Mouse (Mus musculus): ENCODE data around the gene Dapk3. TPM values are rescaled to one million over a fixed set of nuclear protein-coding genes. Genes with fewer than 3 reads are reported as not detected.
"Not testable (repeated sequence)": the region's sequence is repeated elsewhere in the genome, so short reads cannot be mapped to it uniquely, and the experiment has no call there.

Gene Dapk3
- polyA plus RNA-seq, 1 experiment from 2014 or later = 58.8 TPM

GRCm38 (mm10) chr10:81175345-81175701, 7.5 kb upstream of the Dapk3 start:
- H3K9ac ChIP-seq (ENCODE audit: low read length); H3K27me3 ChIP-seq (replicated peaks; ENCODE audit: control insufficient read depth, insufficient read depth, low read length); ATAC-seq (replicated peaks; ENCODE audit: low FRiP score, low TSS enrichment, low read depth); H3K9me3 ChIP-seq (ENCODE audit: control insufficient read depth, low read length); DNase-seq (ENCODE audit: low spot score): not testable (repeated sequence)
- Histone ChIP-seq H3K4me1 (replicated peaks; ENCODE audit: control insufficient read depth, insufficient read depth, low read length) (peaks cover 34% of the 10 kb centered on the region), H3K4me2 (ENCODE audit: low read length) (peak overlapping the region; percentile 50), H3K36me3 (ENCODE audit: control insufficient read depth, insufficient read depth, low read length) (peaks cover 30% of the 10 kb centered on the region), H3K27ac (ENCODE audit: low read depth) (peak overlapping the region; percentile 91), H3K4me3 (ENCODE audit: low read depth, low read length) (peak overlapping the region; percentile 27)
- WGBS = 12% methylated on average over 4 of the region's 4 CpGs

GRCm38 (mm10) chr10:81175936-81176465, 6.8 kb upstream of the Dapk3 start:
- peaks cover 34% of the 10 kb centered on the region for H3K4me1 ChIP-seq (replicated peaks; ENCODE audit: control insufficient read depth, insufficient read depth, low read length)
- WGBS = 3% methylated on average over 13 of the region's 13 CpGs
- peak; percentile 11; the same call in 1 of the 2 replicates for ATAC-seq (replicated peaks; ENCODE audit: low FRiP score, low TSS enrichment, low read depth)

GRCm38 (mm10) chr10:81176466-81177271, 6.1 kb upstream of the Dapk3 start, which contains the start of gene Eef2:
Gene Eef2, plus strand, starts transcription at chr10:81176631.
- peaks cover 44% of the 10 kb centered on the region for H3K36me3 ChIP-seq (ENCODE audit: control insufficient read depth, insufficient read depth, low read length)
- WGBS = under 1% methylated on average over 77 of the region's 77 CpGs
- DNase-seq (ENCODE audit: low spot score) (peak; percentile 99), ATAC-seq (replicated peaks; ENCODE audit: low FRiP score, low TSS enrichment, low read depth) (peak; percentile 71)
- no peaks in the 10 kb centered on the region for H3K9me3 ChIP-seq (ENCODE audit: control insufficient read depth, low read length)
- H3K27ac ChIP-seq (ENCODE audit: low read depth) = peak within 1 kb of the TSS; percentile 91
- H3K4me3 ChIP-seq (ENCODE audit: low read depth, low read length) = peak within 1 kb of the TSS; percentile 100
- H3K27me3 ChIP-seq (replicated peaks; ENCODE audit: control insufficient read depth, insufficient read depth, low read length) = no peaks in the 10 kb centered on the region
- H3K9ac ChIP-seq (ENCODE audit: low read length) = peak within 1 kb of the TSS; percentile 100
- peak within 1 kb of the TSS; percentile 98 for H3K4me2 ChIP-seq (ENCODE audit: low read length)
- peaks cover 34% of the 10 kb centered on the region for H3K4me1 ChIP-seq (replicated peaks; ENCODE audit: control insufficient read depth, insufficient read depth, low read length)

More at GRCm38 (mm10) chr10:81175936-81176465, 6.8 kb upstream of the Dapk3 start:
- Histone ChIP-seq H3K4me2 (ENCODE audit: low read length) (peak overlapping the region; percentile 58), H3K4me3 (ENCODE audit: low read depth, low read length) (peak overlapping the region; percentile 100), H3K9ac (ENCODE audit: low read length) (peak overlapping the region; percentile 32), H3K27ac (ENCODE audit: low read depth) (peak overlapping the region; percentile 91), H3K9me3 (ENCODE audit: control insufficient read depth, low read length) (no peaks in the 10 kb centered on the region), H3K36me3 (ENCODE audit: control insufficient read depth, insufficient read depth, low read length) (peaks cover 37% of the 10 kb centered on the region), H3K27me3 (replicated peaks; ENCODE audit: control insufficient read depth, insufficient read depth, low read length) (no peaks in the 10 kb centered on the region)
- DNase-seq (ENCODE audit: low spot score) = no peak

- no peaks in the 10 kb centered on the region for H3K9me3 ChIP-seq (ENCODE audit: control insufficient read depth, low read length)
- 14% methylated on average over 16 of the region's 16 CpGs for WGBS
These were observed 5.3 kb upstream of the Dapk3 start for GRCm38 (mm10) chr10:81177491-81177925.

GRCm38 (mm10) chr10:81177958-81178712, 4.7 kb upstream of the Dapk3 start:
- H3K27ac ChIP-seq (ENCODE audit: low read depth) = peak overlapping the region; percentile 91; the same call in 1 of the 2 replicates
- 70% methylated on average over 14 of the region's 14 CpGs for WGBS
- DNase-seq (ENCODE audit: low spot score) = no peak
- H3K4me3 ChIP-seq (ENCODE audit: low read depth, low read length) = peak overlapping the region; percentile 100
- no peaks in the 10 kb centered on the region for H3K27me3 ChIP-seq (replicated peaks; ENCODE audit: control insufficient read depth, insufficient read depth, low read length)
- peaks cover 52% of the 10 kb centered on the region for H3K36me3 ChIP-seq (ENCODE audit: control insufficient read depth, insufficient read depth, low read length)
- peak overlapping the region; percentile 100 for H3K9ac ChIP-seq (ENCODE audit: low read length)
- peaks cover 30% of the 10 kb centered on the region for H3K4me1 ChIP-seq (replicated peaks; ENCODE audit: control insufficient read depth, insufficient read depth, low read length)
- no peak for ATAC-seq (replicated peaks; ENCODE audit: low FRiP score, low TSS enrichment, low read depth)
- peak overlapping the region; percentile 98 for H3K4me2 ChIP-seq (ENCODE audit: low read length)
- no peaks in the 10 kb centered on the region for H3K9me3 ChIP-seq (ENCODE audit: control insufficient read depth, low read length)

More at GRCm38 (mm10) chr10:81177491-81177925, 5.3 kb upstream of the Dapk3 start:
- Histone ChIP-seq H3K9ac (ENCODE audit: low read length) (peak overlapping the region; percentile 100), H3K4me3 (ENCODE audit: low read depth, low read length) (peak overlapping the region; percentile 100), H3K27ac (ENCODE audit: low read depth) (peak overlapping the region; percentile 91), H3K36me3 (ENCODE audit: control insufficient read depth, insufficient read depth, low read length) (peaks cover 52% of the 10 kb centered on the region), H3K27me3 (replicated peaks; ENCODE audit: control insufficient read depth, insufficient read depth, low read length) (no peaks in the 10 kb centered on the region), H3K4me1 (replicated peaks; ENCODE audit: control insufficient read depth, insufficient read depth, low read length) (peaks cover 34% of the 10 kb centered on the region), H3K4me2 (ENCODE audit: low read length) (peak overlapping the region; percentile 98)
- DNase-seq (ENCODE audit: low spot score) = peak; percentile 71
- no peak for ATAC-seq (replicated peaks; ENCODE audit: low FRiP score, low TSS enrichment, low read depth)

- H3K27me3 ChIP-seq (replicated peaks; ENCODE audit: control insufficient read depth, insufficient read depth, low read length) = no peaks in the 10 kb centered on the region
- DNase-seq (ENCODE audit: low spot score) (no peak), ATAC-seq (replicated peaks; ENCODE audit: low FRiP score, low TSS enrichment, low read depth) (no peak)
- no peak overlapping the region for H3K27ac ChIP-seq (ENCODE audit: low read depth)
- H3K9ac ChIP-seq (ENCODE audit: low read length) = no peak overlapping the region
- peaks cover 30% of the 10 kb centered on the region for H3K4me1 ChIP-seq (replicated peaks; ENCODE audit: control insufficient read depth, insufficient read depth, low read length)
- peaks cover 53% of the 10 kb centered on the region for H3K36me3 ChIP-seq (ENCODE audit: control insufficient read depth, insufficient read depth, low read length)
- H3K4me3 ChIP-seq (ENCODE audit: low read depth, low read length) = no peak overlapping the region
- no peak overlapping the region for H3K4me2 ChIP-seq (ENCODE audit: low read length)
- WGBS = 91% methylated on average over 11 of the region's 11 CpGs
- no peaks in the 10 kb centered on the region for H3K9me3 ChIP-seq (ENCODE audit: control insufficient read depth, low read length)
These were observed 3.9 kb upstream of the Dapk3 start for GRCm38 (mm10) chr10:81178927-81179326.

GRCm38 (mm10) chr10:81179451-81180342, 3.1 kb upstream of the Dapk3 start:
- no peaks in the 10 kb centered on the region for H3K9me3 ChIP-seq (ENCODE audit: control insufficient read depth, low read length)
- H3K4me2 ChIP-seq (ENCODE audit: low read length) = no peak overlapping the region
- ATAC-seq (replicated peaks; ENCODE audit: low FRiP score, low TSS enrichment, low read depth) = no peak
- no peak overlapping the region for H3K9ac ChIP-seq (ENCODE audit: low read length)
- no peak overlapping the region for H3K4me3 ChIP-seq (ENCODE audit: low read depth, low read length)
- H3K27me3 ChIP-seq (replicated peaks; ENCODE audit: control insufficient read depth, insufficient read depth, low read length) = no peaks in the 10 kb centered on the region
- H3K27ac ChIP-seq (ENCODE audit: low read depth) = no peak overlapping the region
- DNase-seq (ENCODE audit: low spot score) = no peak
- peaks cover 29% of the 10 kb centered on the region for H3K4me1 ChIP-seq (replicated peaks; ENCODE audit: control insufficient read depth, insufficient read depth, low read length)
- WGBS = 90% methylated on average over 32 of the region's 32 CpGs
- H3K36me3 ChIP-seq (ENCODE audit: control insufficient read depth, insufficient read depth, low read length) = peaks cover 55% of the 10 kb centered on the region

GRCm38 (mm10) chr10:81180946-81181345, 1.9 kb upstream of the Dapk3 start:
- no peak overlapping the region for H3K27ac ChIP-seq (ENCODE audit: low read depth)
- 95% methylated on average over 13 of the region's 13 CpGs for WGBS
- H3K4me3 ChIP-seq (ENCODE audit: low read depth, low read length) = no peak overlapping the region
- no peaks in the 10 kb centered on the region for H3K9me3 ChIP-seq (ENCODE audit: control insufficient read depth, low read length)
- no peak for DNase-seq (ENCODE audit: low spot score)
- H3K4me1 ChIP-seq (replicated peaks; ENCODE audit: control insufficient read depth, insufficient read depth, low read length) = peaks cover 30% of the 10 kb centered on the region
- H3K9ac ChIP-seq (ENCODE audit: low read length) = no peak overlapping the region
- ATAC-seq (replicated peaks; ENCODE audit: low FRiP score, low TSS enrichment, low read depth) = no peak
- peaks cover 64% of the 10 kb centered on the region for H3K36me3 ChIP-seq (ENCODE audit: control insufficient read depth, insufficient read depth, low read length)
- H3K27me3 ChIP-seq (replicated peaks; ENCODE audit: control insufficient read depth, insufficient read depth, low read length) = no peaks in the 10 kb centered on the region
- no peak overlapping the region for H3K4me2 ChIP-seq (ENCODE audit: low read length)

Data from intestine, embryonic 14.5 days (tissue).